Mouse (Mus musculus) kidney, embryonic 14.5 days (tissue): ENCODE data around the gene Panx1. TPM values are rescaled to one million over a fixed set of nuclear protein-coding genes. Genes with fewer than 3 reads are reported as not detected.

Experiments used
- ATAC-seq: fragments of 200-750 bp; cut with Nextera tagmentation; 2 replicates; pipeline ENCODE4 v1.8.0; 2017; ENCODE audit warnings: moderate number of reproducible peaks, mild to moderate bottlenecking, moderate TSS enrichment, moderate library complexity; ENCODE audit not compliant: low FRiP score, low TSS enrichment
- H3K27ac ChIP-seq: fragments of 300-500 bp; sonication (generic); 2 replicates; pipeline ENCODE4 v1.5.1; 2014; ENCODE audit warnings: low read depth, mild to moderate bottlenecking, low read length, moderate library complexity, mixed read lengths
- H3K27me3 ChIP-seq: fragments of 300-500 bp; sonication (generic); 2 replicates; pipeline ENCODE4 v1.6.1; 2014; ENCODE audit warnings: mild to moderate bottlenecking, low read length; ENCODE audit not compliant: control insufficient read depth, insufficient read depth
- H3K36me3 ChIP-seq: fragments of 300-500 bp; sonication (generic); 2 replicates; pipeline ENCODE4 v1.6.1; 2014; ENCODE audit warnings: low read length, mixed read lengths; ENCODE audit not compliant: control insufficient read depth, insufficient read depth
- H3K4me1 ChIP-seq: fragments of 300-500 bp; sonication (generic); 2 replicates; pipeline ENCODE4 v1.6.1; 2014; ENCODE audit warnings: low read length, mixed read lengths; ENCODE audit not compliant: control insufficient read depth, insufficient read depth
- H3K4me2 ChIP-seq: fragments of 300-500 bp; sonication (generic); replicated peaks from 2 replicates; pipeline ENCODE4 v1.6.1; 2014; ENCODE audit warnings: low read depth, mild to moderate bottlenecking, low read length
- H3K4me3 ChIP-seq: fragments of 300-500 bp; sonication (generic); 2 replicates; pipeline ENCODE4 v1.5.1; 2014; ENCODE audit warnings: mild to moderate bottlenecking, low read length
- H3K9ac ChIP-seq: fragments of 300-500 bp; sonication (generic); 2 replicates; pipeline ENCODE4 v1.6.1; 2014; ENCODE audit warnings: low read depth, mild to moderate bottlenecking, low read length, moderate library complexity
- H3K9me3 ChIP-seq: fragments of 300-500 bp; sonication (generic); 2 replicates; pipeline ENCODE4 v1.6.1; 2016; ENCODE audit warnings: low read length; ENCODE audit not compliant: control insufficient read depth
- WGBS: fragments of 180-500 bp; shearing (Covaris S2); extraction: QIAGEN DNeasy Blood & Tissue Kit; methylation state at CpG from one replicate; pipeline ENCODE4 v1.1.7; 2014; 5-methylcytosine and 5-hydroxymethylcytosine counted together
- polyA plus RNA-seq: library from polyadenylated mRNA; unstranded; fragments of >200 nt; fragmentation: Nextera tagmentation; extraction: Ambion mirVana; gene quantifications from 2 replicates; pipeline ENCODE4 v1.2.1, GENCODE M21; 2014

The Panx1 gene
- polyA plus RNA-seq, 1 experiment from 2014 or later: 71.2 TPM

GRCm38 (mm10) chr9:14970211-14970610 is 75.1 kb downstream of the Panx1 start:
- no peak overlapping the region for H3K4me2 ChIP-seq
- ATAC-seq: no peak
- H3K4me1 ChIP-seq: no peaks in the 10 kb centered on the region
- no peak overlapping the region for H3K4me3 ChIP-seq
- H3K27me3 ChIP-seq: no peaks in the 10 kb centered on the region
- no peak overlapping the region for H3K27ac ChIP-seq
- 66% methylated on average over 4 of the region's 4 CpGs for WGBS
- H3K9ac ChIP-seq: no peak overlapping the region
- no peaks in the 10 kb centered on the region for H3K36me3 ChIP-seq
- H3K9me3 ChIP-seq: no peaks in the 10 kb centered on the region

DNA sequence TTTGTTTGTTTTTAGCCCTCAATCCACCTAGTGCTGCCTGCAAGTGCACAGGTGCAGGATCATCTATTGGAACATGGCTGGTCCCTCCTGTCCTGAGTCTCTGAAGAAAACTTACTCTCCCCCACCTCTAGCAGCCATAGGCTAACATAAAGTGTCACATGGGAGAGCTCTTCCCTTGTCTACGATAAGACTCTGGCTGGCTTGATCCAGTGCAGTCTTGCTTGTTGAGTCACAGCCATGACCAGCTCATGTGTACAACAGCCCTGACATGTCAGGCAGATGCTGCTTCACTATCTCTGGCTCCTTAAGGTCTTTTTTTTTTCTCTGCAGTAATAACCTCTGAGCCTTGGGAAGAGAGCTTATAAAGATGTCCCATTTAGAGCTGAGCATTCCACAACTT is 77.7 kb downstream of the Panx1 start:
- Histone ChIP-seq H3K4me1 (no peaks in the 10 kb centered on the region), H3K4me3 (no peak overlapping the region), H3K9ac (no peak overlapping the region), H3K27ac (no peak overlapping the region), H3K36me3 (no peaks in the 10 kb centered on the region), H3K27me3 (no peaks in the 10 kb centered on the region), H3K9me3 (no peaks in the 10 kb centered on the region), H3K4me2 (no peak overlapping the region)
- 87% methylated on average over 1 of the region's 1 CpGs for WGBS
- no peak for ATAC-seq

DNA sequence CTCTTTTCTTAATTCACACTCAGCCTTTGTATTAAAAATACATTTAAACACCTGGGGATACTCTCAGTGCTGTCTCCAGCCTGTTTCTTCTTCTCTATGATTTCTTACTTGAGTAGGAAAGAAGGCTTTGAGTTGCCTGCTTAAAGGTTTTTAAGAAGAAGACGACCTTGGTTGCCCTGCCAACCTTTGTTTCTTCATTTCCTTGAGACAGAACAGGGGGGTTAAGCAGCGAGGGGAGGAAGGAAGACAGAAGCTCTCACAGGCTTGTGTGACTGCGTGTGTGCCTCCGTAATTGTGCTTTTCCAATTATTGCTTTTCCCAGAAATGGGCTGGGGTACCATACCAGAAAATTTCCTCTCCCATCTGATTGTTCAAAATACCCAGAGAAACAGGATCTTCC is 78.5 kb downstream of the Panx1 start:
- WGBS: 67% methylated on average over 4 of the region's 4 CpGs

GRCm38 (mm10) chr9:14965368-14965767 is 79.9 kb downstream of the Panx1 start:
- Histone ChIP-seq H3K4me3 (no peak overlapping the region), H3K9ac (no peak overlapping the region), H3K27ac (no peak overlapping the region), H3K4me1 (no peaks in the 10 kb centered on the region), H3K4me2 (no peak overlapping the region), H3K9me3 (no peaks in the 10 kb centered on the region), H3K27me3 (no peaks in the 10 kb centered on the region), H3K36me3 (no peaks in the 10 kb centered on the region)
- no peak for ATAC-seq

More for the DNA sequence above, 78.5 kb downstream of the Panx1 start:
- Histone ChIP-seq H3K9me3 (no peaks in the 10 kb centered on the region), H3K4me1 (no peaks in the 10 kb centered on the region), H3K9ac (no peak overlapping the region), H3K4me3 (no peak overlapping the region), H3K27me3 (no peaks in the 10 kb centered on the region), H3K4me2 (no peak overlapping the region), H3K36me3 (no peaks in the 10 kb centered on the region), H3K27ac (no peak overlapping the region)
- no peak for ATAC-seq

DNA sequence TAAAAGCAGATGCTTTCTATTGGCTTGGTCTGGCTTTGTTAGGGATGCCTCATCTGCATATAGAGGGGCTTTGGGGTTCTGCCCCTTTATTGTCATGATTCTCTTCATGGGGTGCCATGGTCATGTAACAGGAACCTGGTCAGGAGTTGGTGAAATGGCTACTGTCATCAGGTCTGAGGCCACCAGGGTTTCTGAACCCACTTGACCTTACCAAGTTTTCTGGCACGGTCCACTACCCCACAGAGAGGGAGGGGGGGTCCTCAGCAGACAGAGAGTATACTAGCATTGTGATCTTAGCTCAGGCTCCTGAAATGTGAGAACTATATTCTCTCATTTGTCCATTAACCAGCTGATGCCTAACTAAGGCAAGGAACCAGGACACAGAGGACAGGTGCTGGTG is 82.5 kb downstream of the Panx1 start:
- no peaks in the 10 kb centered on the region for H3K36me3 ChIP-seq
- H3K4me3 ChIP-seq: no peak overlapping the region
- no peak overlapping the region for H3K27ac ChIP-seq
- ATAC-seq: peak; percentile 57; the same call in 1 of the 2 replicates
- H3K4me2 ChIP-seq: no peak overlapping the region
- no peaks in the 10 kb centered on the region for H3K27me3 ChIP-seq
- WGBS: 44% methylated on average over 1 of the region's 1 CpGs
- H3K9me3 ChIP-seq: no peaks in the 10 kb centered on the region
- H3K9ac ChIP-seq: no peak overlapping the region
- H3K4me1 ChIP-seq: no peaks in the 10 kb centered on the region

DNA sequence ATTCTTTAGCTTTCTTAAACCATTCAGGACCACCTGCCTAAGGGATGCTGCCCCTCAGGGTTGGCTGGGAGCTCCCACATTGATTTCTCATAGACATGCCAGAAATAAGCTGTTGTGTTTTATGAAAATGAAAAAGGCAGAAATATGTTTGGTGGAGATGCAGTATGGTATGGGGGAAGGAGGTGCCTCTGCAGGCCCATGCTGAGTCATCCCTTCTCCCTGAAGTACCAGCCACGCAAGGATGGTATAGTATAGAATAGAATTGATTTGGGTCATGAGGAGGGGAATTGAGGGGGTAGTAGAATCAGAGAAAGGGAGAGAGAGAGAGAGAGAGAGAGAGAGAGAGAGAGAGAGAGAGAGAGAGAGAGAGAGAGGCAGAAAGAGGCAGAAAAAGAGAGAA is 90.6 kb downstream of the Panx1 start:
- WGBS: 67% methylated on average over 1 of the region's 1 CpGs
- H3K4me2 ChIP-seq: no peak overlapping the region

More for the DNA sequence above, 90.6 kb downstream of the Panx1 start:
- Histone ChIP-seq H3K27ac (no peak overlapping the region), H3K4me3 (no peak overlapping the region), H3K4me1 (no peaks in the 10 kb centered on the region), H3K36me3 (no peaks in the 10 kb centered on the region), H3K27me3 (no peaks in the 10 kb centered on the region), H3K9me3 (no peaks in the 10 kb centered on the region), H3K9ac (no peak overlapping the region)
- ATAC-seq: no peak

Other genes with a start within 250 kb of the Panx1 start
- 0.37 and 0.46 TPM in 2 replicates for gene Gpr83, start 185.3 kb downstream of the Panx1 start, polyA plus RNA-seq
- 0.16 and 0.53 TPM in 2 replicates for gene Izumo1r, start 141.5 kb downstream of the Panx1 start, polyA plus RNA-seq
- gene Hephl1, start 66.6 kb upstream of the Panx1 start, polyA plus RNA-seq: not detected in 2 replicates
- gene Vstm5, start 193.6 kb upstream of the Panx1 start, polyA plus RNA-seq: 5.6 and 8.0 TPM in 2 replicates
- 32.4 and 40.2 TPM in 2 replicates for gene Med17, start 234.5 kb upstream of the Panx1 start, polyA plus RNA-seq